Mouse (Mus musculus): Measurements from ENCODE around the gene Stab2.

- no peak for TF ChIP-seq CTCF (conservative IDR thresholded peaks at IDR 0.05; ENCODE audit: insufficient read depth, insufficient read length, low read depth, low read length)
- TF ChIP-seq POLR2A (IDR thresholded peaks at IDR 0.05; ENCODE audit: low read depth, low read length): no peak
Observed at GRCm38 (mm10) chr10:86950806-86951205, 57.0 kb downstream of the Stab2 start.
